Mouse (Mus musculus) cortical plate, adult 2 months (tissue): ENCODE measurements around the gene Mia.

Source experiments
- CTCF ChIP-seq: fragments of 200-500 bp; IDR thresholded peaks from 2 replicates; pipeline ENCODE4 v1.5.1; 2011; ENCODE audit warnings: mild to moderate bottlenecking, control low read depth, low read length; ENCODE audit not compliant: insufficient read depth; ENCODE audit errors: extremely low read depth
- POLR2A ChIP-seq: fragments of 200-500 bp; IDR thresholded peaks from 2 replicates; pipeline ENCODE4 v1.6.1; 2011; ENCODE audit warnings: mild to moderate bottlenecking, low read length, control low read depth; ENCODE audit not compliant: insufficient read depth; ENCODE audit errors: extremely low read depth

DNA sequence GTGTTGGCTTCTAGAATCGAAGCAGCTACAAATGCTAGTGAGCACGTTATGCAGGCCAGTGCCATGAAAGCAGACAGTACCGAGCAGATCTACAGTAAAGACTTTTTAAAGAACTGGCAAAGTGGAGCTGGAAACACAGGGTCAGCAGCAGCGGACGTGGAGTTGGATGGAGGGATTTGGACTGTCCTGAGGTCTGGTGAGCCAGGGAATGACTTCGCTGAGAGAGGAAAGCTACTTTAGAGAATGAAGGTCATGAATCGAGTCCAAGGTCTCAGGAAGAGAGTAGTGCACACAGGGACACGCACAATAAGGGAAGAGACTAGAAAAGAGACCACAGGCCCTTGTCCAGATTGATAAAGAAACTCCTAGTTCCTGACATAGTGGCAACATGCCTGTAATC, 16.7 kb upstream of the Mia start:
- TF ChIP-seq POLR2A (no peak), CTCF (no peak)
